ENCODE assay signal across 12 mouse cellular contexts in genomic region chr3:60277791-60278190, GRCm38 (mm10).
"Had no signal": no experiment of that assay in that cellular context is flagged by ENCODE, and none has a peak within 500 bp of the region (broad histone marks: within the 10 kb centered on the region; RNA-seq: fewer than 3 reads in every experiment).

No protein-coding gene starts in this region.

- H3K4me3 ChIP-seq: limb, embryonic 12.5 days; midbrain, embryonic 12.5 days; neural tube, embryonic 13.5 days had no signal

- H3K36me3 ChIP-seq: limb, embryonic 12.5 days; midbrain, embryonic 12.5 days; neural tube, embryonic 13.5 days had no signal

- ATAC-seq: midbrain, embryonic 16.5 days had no signal

- H3K27ac ChIP-seq: kidney, postnatal 0 days; limb, embryonic 12.5 days; liver, embryonic 14.5 days; midbrain, embryonic 12.5 days; neural tube, embryonic 13.5 days had no signal

- H3K4me2 ChIP-seq: limb, embryonic 12.5 days; midbrain, embryonic 12.5 days; neural tube, embryonic 13.5 days had no signal

- H3K4me1 ChIP-seq: limb, embryonic 12.5 days; midbrain, embryonic 12.5 days; neural tube, embryonic 13.5 days had no signal

- H3K9me3 ChIP-seq: limb, embryonic 12.5 days; midbrain, embryonic 12.5 days; neural tube, embryonic 13.5 days had no signal

- H3K9ac ChIP-seq: limb, embryonic 12.5 days; liver, embryonic 14.5 days; midbrain, embryonic 12.5 days; neural tube, embryonic 13.5 days had no signal

- DNase-seq: kidney, postnatal 36 days; layer of hippocampus, adult 9-11 months; layer of hippocampus, postnatal 36 days; lung, adult 18-20 months; right cerebral cortex, postnatal 14 days; thymus, postnatal 36 days had no signal

- H3K27me3 ChIP-seq: limb, embryonic 12.5 days; midbrain, embryonic 12.5 days; neural tube, embryonic 13.5 days had no signal
